38 mouse cellular contexts compared by ENCODE assay signal in the genomic region with DNA sequence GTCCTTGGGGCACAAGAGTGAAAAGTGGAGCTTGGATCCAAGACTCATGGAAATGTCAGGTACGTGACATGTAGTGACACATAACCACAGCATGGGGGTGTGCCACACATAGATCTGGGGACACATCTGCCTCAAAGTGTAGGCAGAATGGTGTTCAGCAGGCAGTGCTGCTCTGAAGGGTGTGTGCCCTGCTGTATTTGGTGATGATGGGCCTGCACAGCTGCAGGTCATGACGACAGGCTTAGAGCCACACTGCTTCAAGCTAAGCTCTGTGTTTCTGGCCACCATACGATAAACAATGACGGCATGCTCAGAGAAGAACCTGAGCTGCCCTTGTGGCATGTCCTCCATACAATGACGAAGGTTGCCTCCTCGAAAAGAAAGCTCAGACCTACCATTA. TPM values are rescaled to one million over a fixed set of nuclear protein-coding genes. Genes with fewer than 3 reads are reported as not detected.
"Had no signal": no experiment of that assay in that cellular context is flagged by ENCODE, and none has a peak within 500 bp of the region (broad histone marks: within the 10 kb centered on the region; RNA-seq: fewer than 3 reads in every experiment).

No protein-coding gene starts in this region.

- H3K36me3 ChIP-seq: limb, embryonic 10.5 days; limb, embryonic 12.5 days; limb, embryonic 13.5 days; limb, embryonic 15.5 days; liver, embryonic 12.5 days; liver, embryonic 13.5 days; liver, embryonic 15.5 days; lung, embryonic 15.5 days; midbrain, embryonic 10.5 days; midbrain, embryonic 12.5 days; midbrain, embryonic 13.5 days; midbrain, embryonic 15.5 days; neural tube, embryonic 12.5 days; neural tube, embryonic 13.5 days had no signal

- H3K4me1 ChIP-seq: limb, embryonic 10.5 days; limb, embryonic 15.5 days; liver, embryonic 12.5 days; liver, embryonic 13.5 days; liver, embryonic 15.5 days; lung, embryonic 15.5 days; midbrain, embryonic 10.5 days; midbrain, embryonic 12.5 days; midbrain, embryonic 13.5 days; midbrain, embryonic 15.5 days; neural tube, embryonic 12.5 days; neural tube, embryonic 13.5 days had no signal

- H3K27me3 ChIP-seq: limb, embryonic 13.5 days; limb, embryonic 15.5 days; liver, embryonic 13.5 days; liver, embryonic 15.5 days; lung, embryonic 15.5 days; midbrain, embryonic 12.5 days; midbrain, embryonic 13.5 days; midbrain, embryonic 15.5 days; neural tube, embryonic 12.5 days; neural tube, embryonic 13.5 days had no signal

- H3K4me2 ChIP-seq: limb, embryonic 12.5 days; limb, embryonic 13.5 days; limb, embryonic 15.5 days; liver, embryonic 11.5 days; liver, embryonic 12.5 days; liver, embryonic 13.5 days; liver, embryonic 15.5 days; lung, embryonic 14.5 days; lung, embryonic 15.5 days; midbrain, embryonic 11.5 days; midbrain, embryonic 12.5 days; midbrain, embryonic 13.5 days; midbrain, embryonic 15.5 days; neural tube, embryonic 12.5 days; neural tube, embryonic 13.5 days had no signal

- H3K4me3 ChIP-seq: limb, embryonic 10.5 days; limb, embryonic 12.5 days; limb, embryonic 13.5 days; limb, embryonic 15.5 days; liver, embryonic 12.5 days; liver, embryonic 13.5 days; liver, embryonic 15.5 days; lung, embryonic 15.5 days; megakaryocyte, embryonic 14.5 days; midbrain, embryonic 10.5 days; midbrain, embryonic 12.5 days; midbrain, embryonic 13.5 days; midbrain, embryonic 15.5 days; neural tube, embryonic 12.5 days; neural tube, embryonic 13.5 days had no signal

- DNase-seq: left cerebral cortex, postnatal 4 days; liver; liver, embryonic 13.5 days; liver, postnatal 0 days; lung, adult 18-20 months; lung, embryonic 14.5 days; lung, postnatal 10 days; lung, postnatal 14 days; lung, postnatal 36 days; lung, postnatal 4 days; midbrain, embryonic 14.5 days had no signal

RNA-seq across cellular contexts. Expression of gene Arl11, which starts 9.7 kb away (rescaled TPM):
- total RNA-seq: midbrain, postnatal 0 days had no signal

RNA-seq across cellular contexts. Expression of gene Sgcg, which starts 41.5 kb away (rescaled TPM):
- total RNA-seq: left cerebral cortex, postnatal 14 days; left cerebral cortex, postnatal 25 days; left cerebral cortex, postnatal 36 days; left cerebral cortex, postnatal 4 days; megakaryocyte progenitor cell, adult 5-6 weeks; megakaryocyte, adult 5-6 weeks; megakaryocyte-erythroid progenitor cell, adult 5-6 weeks; monocyte, adult 5-6 weeks had no signal
- polyA plus RNA-seq: liver, adult 2 months; liver, postnatal 0 days; macrophage; midbrain, embryonic 10.5 days; midbrain, embryonic 11.5 days; midbrain, embryonic 12.5 days; midbrain, embryonic 13.5 days; midbrain, embryonic 14.5 days; midbrain, embryonic 16.5 days had no signal
